Mouse (Mus musculus): Measurements from ENCODE around the gene Bzw1. TPM values are rescaled to one million over a fixed set of nuclear protein-coding genes. Genes with fewer than 3 reads are reported as not detected.

Gene Bzw1
- polyA plus RNA-seq, 1 experiment = 72.3 TPM

DNA sequence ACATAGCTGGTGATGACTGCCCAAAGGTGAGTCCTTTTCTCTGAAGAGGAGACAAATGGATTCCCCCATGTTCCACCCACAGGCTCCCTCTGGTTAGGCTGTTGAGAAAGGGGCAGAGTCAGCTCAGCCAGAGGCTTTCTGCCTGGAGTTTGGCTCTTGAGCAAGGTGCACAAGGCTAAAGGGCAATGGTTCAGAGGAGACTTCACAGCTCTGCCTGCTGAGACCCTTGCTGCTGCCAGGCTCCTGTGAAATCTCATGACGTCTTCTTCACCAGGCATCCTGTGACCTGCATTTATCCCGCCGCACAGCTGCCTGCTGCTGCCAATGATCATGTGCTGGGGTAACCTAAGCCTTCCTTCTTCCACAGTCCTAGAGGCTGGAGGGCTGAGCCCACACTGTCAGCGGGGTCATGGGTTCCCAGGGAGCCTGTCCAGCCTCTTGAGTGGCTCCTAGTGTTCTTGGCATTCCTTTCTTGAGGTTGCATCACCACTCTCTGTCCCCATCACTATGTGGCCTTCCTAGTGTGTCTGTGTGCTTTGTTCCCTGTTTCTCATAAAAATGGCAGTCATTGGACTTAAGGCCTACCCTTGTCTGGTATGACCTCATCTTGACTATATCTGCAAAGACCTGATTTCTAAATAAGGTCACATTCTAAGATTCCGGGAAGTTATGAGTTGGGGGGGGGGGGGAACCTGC lies 10.0 kb upstream of the Bzw1 start:
- H3K4me1 ChIP-seq (ENCODE audit: control insufficient read depth, insufficient read depth, low read length) = no peaks in the 10 kb centered on the region
- H3K27me3 ChIP-seq (ENCODE audit: control insufficient read depth, insufficient read depth, low read length) = no peaks in the 10 kb centered on the region
- no peak overlapping the region for H3K4me3 ChIP-seq (replicated peaks; ENCODE audit: insufficient read depth, low read depth, low read length)
- TF ChIP-seq POLR2A (IDR thresholded peaks at IDR 0.05; ENCODE audit: borderline replicate concordance, insufficient read depth, low read length) (no peak), CTCF (IDR thresholded peaks at IDR 0.05; ENCODE audit: borderline replicate concordance, insufficient read depth, low read depth, low read length) (no peak)
- no peak overlapping the region for H3K27ac ChIP-seq (ENCODE audit: insufficient read depth, low read length)
- DNase-seq = no peak
- 62% methylated on average over 5 of the region's 5 CpGs for WGBS

DNA sequence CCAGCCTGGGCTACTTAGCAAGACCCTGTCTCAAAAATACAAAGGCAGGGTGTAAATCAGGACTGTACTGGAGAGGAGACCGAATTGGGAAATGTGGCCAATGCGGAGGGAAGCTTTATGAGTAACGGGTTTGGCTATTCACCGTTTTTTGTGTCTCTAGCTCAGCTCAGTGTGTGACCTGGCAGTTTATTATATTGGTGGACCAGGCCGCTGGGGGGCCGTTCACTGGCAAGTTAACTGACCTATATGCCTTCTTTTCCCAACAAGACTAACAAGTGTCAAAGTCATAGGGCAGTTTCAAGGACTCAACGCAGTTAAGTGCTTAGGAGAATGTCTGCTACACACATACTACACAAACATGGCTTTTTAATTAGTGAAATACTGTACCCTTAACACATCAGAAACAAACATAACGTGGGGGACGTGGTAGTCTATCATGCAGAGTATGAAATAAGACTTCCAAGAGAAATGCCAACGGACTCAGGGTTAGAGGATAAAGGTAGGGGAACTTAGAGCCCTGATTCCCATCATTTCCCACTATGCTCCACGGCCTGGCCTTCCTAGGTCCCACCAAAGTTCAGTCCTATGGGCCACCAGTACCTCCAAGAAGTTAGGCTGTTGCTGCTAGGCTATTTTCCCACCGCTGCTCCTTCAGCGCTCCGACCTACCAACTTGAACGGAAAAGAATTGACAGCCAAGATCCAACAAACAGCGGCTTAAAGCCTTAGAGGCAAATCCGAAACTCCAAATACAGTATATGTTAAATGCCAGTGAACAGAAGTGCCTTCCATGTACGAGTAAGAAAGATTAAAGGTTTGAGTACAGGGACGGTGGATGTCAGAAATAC lies 1.1 kb upstream of the Bzw1 start:
- no peak for TF ChIP-seq CTCF (IDR thresholded peaks at IDR 0.05; ENCODE audit: borderline replicate concordance, insufficient read depth, low read depth, low read length)
- Histone ChIP-seq H3K4me3 (replicated peaks; ENCODE audit: insufficient read depth, low read depth, low read length) (peak overlapping the region; percentile 94), H3K27me3 (ENCODE audit: control insufficient read depth, insufficient read depth, low read length) (no peaks in the 10 kb centered on the region), H3K27ac (ENCODE audit: insufficient read depth, low read length) (peak overlapping the region; percentile 100), H3K4me1 (ENCODE audit: control insufficient read depth, insufficient read depth, low read length) (no peaks in the 10 kb centered on the region; the same call in 1 of the 2 replicates)
- peak in 1 of 2 experiments; percentile 17 for DNase-seq
- WGBS = 30% methylated on average over 19 of the region's 19 CpGs

- peak overlapping the region; percentile 100 for H3K27ac ChIP-seq (ENCODE audit: insufficient read depth, low read length)
- no peak for TF ChIP-seq POLR2A (IDR thresholded peaks at IDR 0.05; ENCODE audit: borderline replicate concordance, insufficient read depth, low read length)
- no peak for TF ChIP-seq CTCF (IDR thresholded peaks at IDR 0.05; ENCODE audit: borderline replicate concordance, insufficient read depth, low read depth, low read length)
- under 1% methylated on average over 16 of the region's 16 CpGs for WGBS
- no peaks in the 10 kb centered on the region for H3K27me3 ChIP-seq (ENCODE audit: control insufficient read depth, insufficient read depth, low read length)
- no peak for DNase-seq
- H3K4me3 ChIP-seq (replicated peaks; ENCODE audit: insufficient read depth, low read depth, low read length) = peak overlapping the region; percentile 94
- H3K4me1 ChIP-seq (ENCODE audit: control insufficient read depth, insufficient read depth, low read length) = no peaks in the 10 kb centered on the region; the same call in 1 of the 2 replicates
These were observed 438 bp upstream of the Bzw1 start for GRCm38 (mm10) chr1:58392268-58392651.

DNA sequence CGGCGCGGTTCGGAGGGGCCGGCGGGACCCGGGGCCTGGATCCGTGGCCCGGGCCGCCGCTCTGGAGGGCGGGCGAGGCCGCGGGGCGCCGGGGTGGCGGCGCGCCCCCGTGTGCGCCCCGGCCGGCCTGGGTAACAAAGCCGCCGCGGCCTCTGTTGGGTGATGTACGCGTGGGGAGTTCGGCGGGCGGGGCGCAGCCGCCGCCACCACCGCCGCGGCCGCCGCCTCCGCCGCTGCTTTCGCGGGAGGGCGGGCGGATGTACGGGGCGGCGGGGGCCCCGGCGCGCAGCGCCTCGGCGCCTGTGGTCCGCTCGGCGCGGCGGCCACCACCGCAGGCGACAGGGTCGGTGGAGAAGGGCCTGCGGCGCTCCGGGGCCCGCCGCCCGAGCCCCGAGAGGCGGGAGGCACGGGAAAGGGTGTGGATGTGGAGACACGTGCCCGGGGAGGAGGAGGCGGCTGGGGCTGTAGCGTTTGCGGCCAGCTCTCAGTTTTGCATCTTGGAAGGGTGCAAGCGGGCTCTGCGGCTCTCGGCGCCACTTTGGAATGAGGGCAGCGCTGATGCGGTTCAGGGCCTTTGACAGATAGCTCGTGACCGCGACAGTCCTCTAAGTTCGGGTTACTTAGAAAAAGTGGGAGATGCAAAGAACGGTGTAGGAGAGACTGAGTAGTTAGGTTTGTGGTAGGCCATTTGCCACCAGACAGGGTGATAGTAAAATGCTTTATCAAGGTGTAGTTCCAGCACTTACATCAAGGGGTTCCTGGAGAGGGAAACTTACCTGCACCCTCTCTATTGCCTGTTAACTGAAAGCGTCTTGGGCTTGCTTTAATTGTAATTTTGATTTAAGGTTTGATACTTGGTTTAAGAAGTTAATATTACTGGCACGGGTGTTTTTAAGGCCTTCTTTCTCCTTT lies 842 bp downstream of the Bzw1 start:
- Histone ChIP-seq H3K27me3 (ENCODE audit: control insufficient read depth, insufficient read depth, low read length) (no peaks in the 10 kb centered on the region), H3K27ac (ENCODE audit: insufficient read depth, low read length) (peak overlapping the region; percentile 57; the same call in 1 of the 2 replicates)

GRCm38 (mm10) chr1:58395341-58395740 lies 2.6 kb downstream of the Bzw1 start:
- Histone ChIP-seq H3K4me3 (replicated peaks; ENCODE audit: insufficient read depth, low read depth, low read length) (no peak overlapping the region), H3K27ac (ENCODE audit: insufficient read depth, low read length) (no peak overlapping the region), H3K4me1 (ENCODE audit: control insufficient read depth, insufficient read depth, low read length) (no peaks in the 10 kb centered on the region; the same call in 1 of the 2 replicates), H3K27me3 (ENCODE audit: control insufficient read depth, insufficient read depth, low read length) (no peaks in the 10 kb centered on the region)
- TF ChIP-seq CTCF (IDR thresholded peaks at IDR 0.05; ENCODE audit: borderline replicate concordance, insufficient read depth, low read depth, low read length) = no peak
- TF ChIP-seq POLR2A (IDR thresholded peaks at IDR 0.05; ENCODE audit: borderline replicate concordance, insufficient read depth, low read length) = no peak
- WGBS = 94% methylated on average over 3 of the region's 3 CpGs
- DNase-seq = no peak

More for the DNA sequence above, 842 bp downstream of the Bzw1 start:
- H3K4me3 ChIP-seq (replicated peaks; ENCODE audit: insufficient read depth, low read depth, low read length) = peak overlapping the region; percentile 94
- WGBS = 1% methylated on average over 90 of the region's 90 CpGs
- H3K4me1 ChIP-seq (ENCODE audit: control insufficient read depth, insufficient read depth, low read length) = no peaks in the 10 kb centered on the region; the same call in 1 of the 2 replicates
- TF ChIP-seq CTCF (IDR thresholded peaks at IDR 0.05; ENCODE audit: borderline replicate concordance, insufficient read depth, low read depth, low read length) (no peak), POLR2A (IDR thresholded peaks at IDR 0.05; ENCODE audit: borderline replicate concordance, insufficient read depth, low read length) (no peak)
- DNase-seq = peak; percentile 54 to 57

DNA sequence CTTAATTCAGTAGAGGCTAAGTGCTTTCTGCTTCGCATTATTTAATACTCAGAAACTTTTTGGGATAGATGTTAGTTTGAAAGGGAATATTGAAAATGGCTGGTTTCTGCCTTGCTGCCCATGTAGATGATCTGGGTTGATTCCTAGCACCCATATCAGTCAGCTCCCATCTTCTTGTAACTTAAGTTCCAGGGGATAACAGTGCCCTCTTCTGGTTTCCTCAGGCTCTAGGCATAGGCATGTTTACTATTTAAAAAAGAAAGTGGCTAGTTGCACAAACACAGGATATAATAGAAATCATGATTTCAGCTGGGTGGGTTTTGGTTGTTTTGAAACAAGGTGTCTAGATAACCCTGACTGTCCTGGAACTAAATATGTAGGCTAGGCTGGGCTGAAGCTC lies 3.5 kb downstream of the Bzw1 start:
- 97% methylated on average over 1 of the region's 1 CpGs for WGBS
- Histone ChIP-seq H3K27ac (ENCODE audit: insufficient read depth, low read length) (no peak overlapping the region), H3K4me1 (ENCODE audit: control insufficient read depth, insufficient read depth, low read length) (no peaks in the 10 kb centered on the region; the same call in 1 of the 2 replicates), H3K4me3 (replicated peaks; ENCODE audit: insufficient read depth, low read depth, low read length) (no peak overlapping the region), H3K27me3 (ENCODE audit: control insufficient read depth, insufficient read depth, low read length) (no peaks in the 10 kb centered on the region)
- TF ChIP-seq CTCF (IDR thresholded peaks at IDR 0.05; ENCODE audit: borderline replicate concordance, insufficient read depth, low read depth, low read length) = no peak
- no peak for TF ChIP-seq POLR2A (IDR thresholded peaks at IDR 0.05; ENCODE audit: borderline replicate concordance, insufficient read depth, low read length)
- no peak for DNase-seq

DNA sequence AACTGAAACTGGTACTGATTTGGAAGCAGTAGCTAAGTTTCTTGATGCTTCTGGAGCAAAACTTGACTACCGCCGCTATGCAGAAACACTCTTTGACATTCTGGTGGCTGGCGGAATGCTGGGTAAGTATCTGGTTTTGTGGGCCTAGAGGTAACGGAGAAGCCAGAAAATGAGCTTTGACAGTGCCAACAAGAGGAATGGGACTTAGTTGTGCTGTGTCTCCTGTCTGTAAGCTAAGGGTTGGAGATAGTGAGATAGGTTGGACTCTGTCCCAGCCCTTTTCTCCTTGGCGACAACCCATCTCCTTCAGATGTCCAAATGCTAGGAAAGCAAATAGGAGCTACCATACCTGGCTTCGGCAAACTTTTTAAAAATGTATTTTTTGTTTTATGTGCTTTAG lies 5.0 kb downstream of the Bzw1 start:
- TF ChIP-seq POLR2A (IDR thresholded peaks at IDR 0.05; ENCODE audit: borderline replicate concordance, insufficient read depth, low read length) (no peak), CTCF (IDR thresholded peaks at IDR 0.05; ENCODE audit: borderline replicate concordance, insufficient read depth, low read depth, low read length) (no peak)
- Histone ChIP-seq H3K27ac (ENCODE audit: insufficient read depth, low read length) (no peak overlapping the region), H3K27me3 (ENCODE audit: control insufficient read depth, insufficient read depth, low read length) (no peaks in the 10 kb centered on the region), H3K4me1 (ENCODE audit: control insufficient read depth, insufficient read depth, low read length) (no peaks in the 10 kb centered on the region; the same call in 1 of the 2 replicates), H3K4me3 (replicated peaks; ENCODE audit: insufficient read depth, low read depth, low read length) (no peak overlapping the region)
- no peak for DNase-seq
- WGBS = 71% methylated on average over 6 of the region's 6 CpGs

Measured in cerebellum, adult 2 months (tissue).